Mouse (Mus musculus): ENCODE data around the gene Slc39a11.

Slc39a11 gene

DNA sequence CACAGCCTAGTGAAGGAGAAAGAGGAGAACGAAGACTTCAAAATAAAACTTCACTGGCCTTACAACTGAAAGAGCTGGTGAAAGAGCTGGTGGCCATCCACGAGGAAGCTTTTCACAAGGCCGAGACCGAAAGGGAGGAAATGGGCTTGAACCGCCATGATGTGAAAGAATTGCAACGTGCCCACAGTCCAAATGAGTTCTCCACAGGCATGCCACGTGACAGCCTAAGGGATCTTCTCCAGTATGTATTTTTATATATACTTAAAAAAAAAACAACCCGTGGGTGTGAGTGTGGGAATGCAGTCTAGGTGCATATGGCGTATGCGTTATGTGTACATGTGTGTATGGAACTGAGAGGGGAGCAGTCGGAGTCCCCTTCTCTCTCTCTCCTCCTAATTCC lies 207.8 kb downstream of the Slc39a11 start:
- DNase-seq, result no peak

DNA sequence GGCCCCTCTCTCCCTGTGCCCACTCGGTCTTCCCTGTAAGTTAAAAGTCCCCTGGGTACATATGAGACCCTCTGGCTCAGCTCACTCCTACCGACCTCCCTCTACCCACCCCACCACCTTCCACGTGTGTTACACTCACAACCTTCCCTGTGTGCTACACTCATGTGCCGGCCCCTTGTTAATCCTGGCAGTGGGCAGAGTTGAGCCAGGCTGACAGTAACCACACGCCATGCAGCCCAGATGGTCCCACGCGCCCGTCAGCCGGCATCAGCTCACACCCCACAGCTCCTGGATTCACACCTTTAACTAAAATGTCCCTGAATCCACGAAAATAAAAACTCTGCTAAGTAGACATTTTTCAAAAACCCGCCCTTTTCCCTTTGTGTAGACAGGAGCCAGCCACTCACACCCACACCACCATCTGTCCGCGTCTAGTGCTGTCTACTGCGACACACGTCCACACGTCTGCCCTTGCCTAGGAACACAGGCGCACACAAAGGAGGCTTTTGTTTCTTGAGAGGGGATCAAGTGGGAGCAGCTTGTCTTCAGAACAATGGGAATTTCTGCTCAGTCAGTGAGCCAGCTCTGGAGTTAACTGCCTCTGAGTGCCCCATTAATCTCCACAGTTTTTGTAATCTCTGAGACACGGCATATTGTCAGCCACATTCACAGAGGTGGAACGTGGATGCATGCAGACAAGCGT lies 210.4 kb downstream of the Slc39a11 start:
- no peak for DNase-seq

DNA sequence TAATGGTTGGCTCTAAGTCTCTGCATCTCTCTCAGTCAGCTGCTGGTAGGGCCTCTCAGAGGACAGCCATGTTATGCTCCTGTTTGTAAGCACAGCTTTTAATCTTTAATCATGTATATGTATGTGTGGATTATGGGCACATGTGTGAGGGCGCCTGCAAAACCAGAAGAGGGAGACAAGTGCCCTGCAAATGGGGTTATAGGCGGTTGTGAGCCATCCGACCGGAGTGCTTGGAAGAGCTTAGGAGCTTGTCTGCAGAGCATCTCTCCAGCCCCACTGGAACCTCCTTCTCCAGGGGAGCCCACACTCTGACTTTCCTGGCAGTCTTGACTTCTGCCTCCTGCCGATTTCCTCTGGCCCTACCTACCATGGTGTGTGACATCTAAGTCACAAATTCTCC lies 211.0 kb downstream of the Slc39a11 start:
- DNase-seq, result no peak

DNA sequence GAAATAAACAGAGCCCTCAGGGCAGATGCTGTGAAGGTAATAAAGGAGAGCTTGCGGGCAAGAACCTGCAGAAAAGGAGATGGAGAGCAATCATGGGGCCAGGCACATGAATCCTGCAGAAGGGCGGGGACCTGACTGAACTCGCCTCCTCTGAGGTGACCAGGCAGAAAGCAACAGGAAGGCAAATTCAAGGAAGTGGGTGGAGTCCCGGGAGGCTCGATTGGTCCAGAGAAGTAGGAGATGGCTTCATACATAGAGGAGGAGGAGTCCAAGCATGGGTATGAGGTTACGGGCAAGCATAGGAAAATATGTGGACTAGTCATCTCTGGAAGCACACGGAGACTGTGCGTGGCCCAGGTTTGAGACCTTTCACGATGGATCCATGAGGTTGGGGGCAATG lies 212.5 kb downstream of the Slc39a11 start:
- no peak for DNase-seq

DNA sequence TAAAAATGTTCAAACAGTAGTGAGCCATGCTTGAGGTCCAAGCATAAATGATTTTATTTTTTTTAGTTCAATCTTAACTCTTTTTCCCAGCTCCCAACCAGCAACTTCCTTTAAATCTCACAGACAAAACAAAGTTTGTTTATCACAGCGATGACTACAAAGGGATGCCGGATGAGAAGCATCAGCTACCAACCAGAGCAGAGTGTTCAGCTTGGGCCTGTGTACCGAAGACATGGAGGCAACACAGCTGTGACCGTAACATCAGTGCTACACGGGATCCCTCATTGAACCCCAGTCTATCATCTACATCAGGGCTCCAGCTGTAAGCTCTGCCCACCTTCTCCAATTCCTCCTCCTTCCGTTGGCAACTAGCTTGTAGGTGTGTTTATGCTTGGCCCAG lies 213.6 kb downstream of the Slc39a11 start:
- DNase-seq, result no peak

DNA sequence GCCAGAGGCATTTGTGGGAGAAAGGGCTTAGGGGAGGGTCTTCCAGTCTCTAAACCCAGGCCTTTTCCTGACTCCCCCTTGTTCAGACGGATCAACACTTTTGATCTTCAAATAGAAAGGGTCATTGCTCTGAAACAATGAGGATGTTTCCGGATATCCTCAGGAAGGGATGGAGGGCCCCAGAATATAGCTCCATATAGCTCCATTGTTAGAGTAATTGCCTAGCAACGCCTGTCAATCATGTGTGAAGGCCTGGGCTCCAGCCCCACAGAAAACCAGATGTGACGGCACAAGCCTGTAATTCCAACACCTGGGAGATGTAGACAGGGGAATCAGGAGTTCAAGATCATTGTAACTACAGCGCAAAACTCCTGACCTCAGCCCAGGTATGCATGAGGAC lies 214.2 kb downstream of the Slc39a11 start:
- no peak for DNase-seq

DNA sequence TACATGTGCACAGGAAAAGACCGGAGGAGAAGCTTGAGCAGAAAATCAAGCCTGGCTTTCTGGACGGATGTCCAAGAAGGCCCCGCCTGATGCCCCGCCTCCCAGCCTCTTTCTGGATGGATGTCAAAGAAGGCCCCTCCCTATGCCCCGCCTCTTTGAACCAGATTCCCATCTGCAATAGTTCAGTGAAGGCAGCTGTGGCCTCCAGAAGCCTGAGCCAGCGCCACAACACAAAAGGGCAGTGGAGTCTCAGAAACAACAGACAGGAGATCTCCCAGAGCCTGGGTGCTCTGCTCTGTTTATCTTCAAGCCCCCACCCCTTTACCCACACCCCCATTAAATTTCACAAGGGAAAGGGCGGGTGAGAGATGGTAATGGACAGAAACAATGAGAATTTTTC lies 218.7 kb downstream of the Slc39a11 start:
- DNase-seq, result peak; percentile 70

DNA sequence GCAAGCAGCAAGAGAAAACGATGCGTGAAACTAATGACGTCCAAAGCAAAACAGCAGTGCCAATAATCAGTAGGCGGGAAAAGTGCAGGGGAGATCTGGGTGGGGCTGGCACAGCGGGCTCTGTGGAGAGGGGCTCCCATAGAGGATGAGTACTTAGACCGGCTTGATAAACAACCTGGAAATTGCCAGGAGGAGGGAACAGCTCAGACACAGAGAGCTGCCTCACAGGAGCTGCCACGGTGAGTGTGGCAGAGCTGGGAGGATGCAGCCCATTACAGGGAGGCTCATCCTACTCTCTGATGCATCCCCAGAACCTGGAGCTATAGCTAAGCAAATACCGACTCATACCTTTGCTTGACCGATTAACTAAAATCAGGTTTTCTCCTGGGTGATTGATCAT lies 224.0 kb downstream of the Slc39a11 start:
- DNase-seq, result no peak

DNA sequence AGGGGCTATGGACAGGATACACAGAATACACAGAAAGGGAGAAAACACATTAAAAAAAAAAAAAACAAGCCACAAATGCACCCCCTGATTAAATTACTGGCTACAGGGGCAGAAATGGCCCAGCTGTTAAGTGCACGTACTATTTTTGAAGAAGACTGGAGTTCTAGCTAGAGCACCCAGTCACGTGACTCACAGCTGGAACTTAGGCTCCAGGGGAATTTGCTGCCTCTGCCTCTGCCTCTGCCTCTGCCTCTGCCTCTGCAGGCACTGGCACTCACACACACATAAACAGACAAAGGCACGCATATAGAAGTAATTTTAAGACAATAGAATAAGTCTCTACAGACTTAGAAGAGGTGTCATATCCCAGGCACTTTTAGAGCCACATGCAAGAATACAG lies 224.4 kb downstream of the Slc39a11 start:
- peak; percentile 63 for DNase-seq

DNA sequence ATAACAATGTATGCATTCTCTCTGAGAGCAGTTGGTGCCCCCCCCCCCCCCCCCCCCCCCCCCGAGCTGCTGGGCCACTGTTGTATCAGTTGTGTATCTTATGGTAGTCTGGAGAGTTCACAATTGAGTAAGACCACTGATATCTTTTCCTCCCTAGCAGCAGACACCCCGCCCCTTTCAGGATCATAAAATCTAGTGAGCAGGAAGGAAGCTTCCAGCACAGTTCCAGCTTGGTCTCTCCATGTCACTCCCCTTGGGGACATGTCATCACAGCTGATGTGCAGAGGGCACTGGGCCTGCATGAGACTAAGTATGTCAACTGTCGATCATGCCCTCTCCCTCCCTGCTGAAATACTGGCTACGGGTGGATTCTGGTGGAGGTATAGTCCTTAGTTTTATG lies 225.1 kb downstream of the Slc39a11 start:
- DNase-seq, result peak; percentile 24

DNA sequence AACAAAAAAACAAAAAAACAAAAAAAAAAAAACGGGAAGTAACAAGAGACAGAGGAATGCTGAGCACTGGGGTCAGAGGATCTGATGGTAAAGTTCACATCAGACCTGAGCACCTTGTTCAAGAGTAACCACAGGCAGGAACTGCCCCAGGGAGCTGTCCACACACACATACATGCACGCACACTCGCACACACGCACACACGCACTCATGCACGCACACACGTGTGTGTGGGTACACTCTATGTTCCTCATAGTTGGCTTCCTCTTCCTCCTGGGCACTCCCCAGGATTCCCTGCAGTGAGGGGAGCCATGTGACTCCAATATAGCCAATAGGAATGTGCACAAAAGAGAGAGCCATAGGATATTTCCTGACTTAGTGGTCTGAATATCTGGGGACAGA lies 227.3 kb downstream of the Slc39a11 start:
- no peak for DNase-seq

DNA sequence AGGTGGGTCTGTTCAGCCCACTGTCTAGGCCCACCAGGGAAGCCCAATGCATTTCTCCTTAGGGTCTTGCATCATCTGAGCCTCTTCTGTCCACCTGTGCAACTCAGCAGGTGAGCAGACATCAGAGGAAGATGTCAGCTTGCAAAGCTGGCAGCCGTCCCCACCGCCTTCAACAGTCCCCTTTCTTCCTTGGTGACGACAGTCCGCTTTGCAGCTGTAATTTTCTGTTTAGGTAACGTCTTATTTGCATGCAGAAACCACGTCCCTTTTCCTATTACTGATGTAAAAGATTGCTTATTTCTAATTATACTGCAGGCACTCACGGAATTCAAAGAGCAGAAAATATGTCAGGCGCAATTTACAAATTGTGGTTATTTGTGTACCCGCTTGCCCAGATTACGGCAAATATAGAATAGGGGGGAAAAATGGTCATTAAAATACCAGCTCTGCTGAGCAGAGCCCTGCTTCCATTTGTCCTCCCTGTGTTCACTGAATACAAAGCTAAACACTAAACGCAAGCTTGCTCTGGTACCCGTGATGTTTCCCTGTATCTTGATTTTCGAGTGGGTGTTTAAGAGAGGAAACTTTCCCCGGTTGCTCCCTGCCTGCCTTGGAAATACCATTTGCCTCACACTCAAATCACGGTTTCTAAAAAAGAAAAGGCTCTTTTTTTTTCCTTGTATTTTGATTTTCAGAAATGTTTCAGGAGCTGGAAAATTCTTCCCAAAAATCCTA lies 230.8 kb downstream of the Slc39a11 start:
- DNase-seq, result no peak

DNA sequence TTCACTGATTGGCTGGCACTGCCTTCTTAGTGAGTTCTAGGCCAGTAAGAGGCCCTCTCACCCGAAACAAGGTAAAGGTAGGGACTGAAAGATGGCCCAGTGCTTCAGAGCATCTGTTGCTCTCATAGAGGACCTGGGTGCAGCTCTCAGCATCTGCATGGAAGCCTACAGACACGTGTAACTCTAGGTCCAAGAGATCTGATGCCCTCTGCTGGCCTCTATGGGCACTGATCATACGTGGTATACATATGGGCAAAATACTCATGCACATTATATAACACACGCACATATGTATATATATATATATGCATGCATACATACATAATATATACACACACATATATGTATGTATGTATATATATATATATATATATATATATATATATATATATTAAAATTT lies 231.9 kb downstream of the Slc39a11 start:
- no peak for DNase-seq

DNA sequence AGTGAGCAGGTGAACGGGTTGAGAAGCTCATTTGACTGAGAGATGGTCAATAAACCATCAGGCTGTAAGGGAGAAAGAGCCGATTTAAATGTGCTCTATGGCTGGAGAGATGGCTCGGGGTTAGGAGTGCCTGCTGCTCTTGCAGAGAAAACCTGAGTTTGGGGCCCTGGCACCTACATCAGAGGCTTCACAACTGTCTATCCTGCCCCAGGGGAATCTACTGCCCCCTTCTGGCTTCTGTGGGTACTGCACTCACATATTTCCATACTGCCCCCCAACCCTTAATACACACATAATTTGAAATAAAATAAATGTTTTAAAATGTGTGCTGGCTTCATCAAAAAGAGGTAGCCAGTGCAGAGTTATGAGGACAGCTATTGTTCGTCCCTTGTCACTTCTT lies 237.3 kb downstream of the Slc39a11 start:
- no peak for DNase-seq

DNA sequence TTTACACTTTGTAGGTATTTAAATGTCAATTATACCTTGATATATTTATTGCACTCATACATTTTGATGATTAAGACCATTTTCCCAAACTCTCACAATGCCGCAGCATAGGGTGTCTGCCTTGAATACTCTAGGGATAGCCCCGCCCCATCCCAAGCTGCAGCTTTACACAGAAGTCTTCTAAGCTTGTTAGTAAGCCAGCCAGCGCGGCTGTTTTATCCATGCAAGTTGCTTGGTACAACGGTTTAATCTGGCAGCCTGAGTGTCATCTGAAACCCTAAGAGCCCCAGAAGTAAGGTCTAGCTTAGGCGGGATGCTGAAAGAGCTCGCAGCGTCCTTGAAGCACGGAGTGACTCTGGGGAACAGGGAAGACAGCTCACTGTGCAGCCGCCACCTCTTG lies 238.1 kb downstream of the Slc39a11 start:
- DNase-seq, result no peak

DNA sequence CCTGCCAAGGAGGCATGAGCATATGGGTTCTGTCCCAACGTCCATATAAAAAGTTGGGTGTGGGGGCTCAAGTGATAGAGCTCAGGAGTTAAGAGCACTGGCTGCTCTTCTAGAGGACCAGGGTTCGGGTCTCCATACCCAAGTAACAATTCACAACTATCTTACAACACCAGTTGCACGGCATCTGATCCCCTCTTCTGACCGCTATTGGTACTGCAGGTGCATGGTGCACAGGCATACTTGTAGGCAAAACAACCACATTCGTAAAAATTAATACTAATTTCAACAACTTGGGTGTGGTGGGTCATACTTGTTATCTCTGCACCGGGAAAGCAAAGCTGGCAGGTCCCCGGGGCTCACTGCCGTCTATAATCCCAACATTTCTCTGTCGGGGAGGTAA lies 240.8 kb downstream of the Slc39a11 start:
- DNase-seq, result no peak

DNA sequence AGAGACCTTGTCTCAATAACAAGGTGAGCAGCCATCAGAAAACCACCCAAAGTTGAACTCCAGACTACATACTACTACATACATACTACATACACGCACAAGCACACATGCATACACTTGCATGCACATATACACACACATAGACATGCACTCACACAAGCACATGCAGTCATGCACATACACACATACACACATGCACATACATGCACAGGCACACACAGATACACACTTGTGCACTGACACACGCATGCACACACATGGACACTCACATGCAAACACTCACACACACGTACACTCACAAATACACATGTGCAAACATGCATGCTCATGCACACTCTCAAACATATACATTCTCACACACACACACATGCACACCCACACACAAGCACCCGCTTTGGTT lies 242.4 kb downstream of the Slc39a11 start:
- DNase-seq, result no peak

DNA sequence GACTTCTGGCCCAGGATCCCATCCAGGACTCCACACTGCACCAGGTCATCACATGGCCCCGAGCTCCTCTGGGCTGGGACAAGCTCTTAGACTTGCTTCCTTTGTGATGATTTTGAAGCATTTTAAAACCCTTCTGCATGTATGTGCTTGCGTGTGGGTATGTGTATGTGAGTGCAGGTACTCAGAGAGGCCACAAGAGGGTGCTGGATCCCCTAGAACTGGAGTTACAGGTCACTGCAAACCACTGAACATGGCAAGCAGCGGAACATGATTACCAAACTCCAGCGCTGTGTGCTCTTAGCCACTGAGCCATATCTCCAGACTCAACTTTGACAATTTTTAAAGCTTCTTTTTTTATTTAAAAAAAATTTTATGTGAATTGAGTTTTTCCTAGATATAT lies 249.0 kb downstream of the Slc39a11 start:
- no peak for DNase-seq

DNA sequence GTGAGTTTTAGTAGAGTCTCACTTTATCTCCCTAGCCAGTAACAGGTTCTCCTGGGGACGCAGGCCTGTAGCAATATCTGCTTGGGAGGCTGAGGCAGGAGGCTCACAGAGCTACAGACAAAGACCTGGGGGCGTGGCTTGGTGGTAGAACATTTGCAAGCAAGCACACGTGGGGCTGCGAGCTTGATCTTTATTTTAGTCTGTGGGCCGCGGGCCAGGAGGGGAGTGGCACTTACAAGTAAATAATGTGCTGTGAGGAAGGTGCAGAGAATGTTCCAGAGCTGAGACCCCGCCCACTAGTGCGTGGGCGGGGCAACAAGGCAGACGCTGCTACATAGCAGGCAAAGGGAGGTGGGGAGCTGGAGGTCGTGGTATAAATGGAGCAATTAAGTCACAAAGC lies 250.3 kb downstream of the Slc39a11 start:
- no peak for DNase-seq

DNA sequence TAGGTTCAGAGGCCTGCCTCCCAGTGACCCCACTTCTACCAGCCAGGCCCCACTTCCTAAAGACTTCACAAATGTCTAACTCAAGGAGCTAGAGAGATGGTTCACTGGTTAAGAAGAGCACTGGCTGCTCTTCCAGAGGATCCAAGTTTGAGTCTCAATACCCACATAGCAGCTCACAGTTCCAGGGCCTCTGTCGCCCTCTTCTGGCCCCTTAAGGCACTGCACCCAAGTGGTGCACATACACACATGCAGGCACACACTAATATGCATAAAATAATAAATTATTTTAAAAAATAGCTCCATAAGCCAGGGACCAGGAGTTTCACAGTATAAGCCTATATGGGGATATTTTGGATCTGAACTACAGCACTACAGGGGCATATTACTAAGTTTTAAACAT lies 252.5 kb downstream of the Slc39a11 start:
- DNase-seq, result no peak

DNA sequence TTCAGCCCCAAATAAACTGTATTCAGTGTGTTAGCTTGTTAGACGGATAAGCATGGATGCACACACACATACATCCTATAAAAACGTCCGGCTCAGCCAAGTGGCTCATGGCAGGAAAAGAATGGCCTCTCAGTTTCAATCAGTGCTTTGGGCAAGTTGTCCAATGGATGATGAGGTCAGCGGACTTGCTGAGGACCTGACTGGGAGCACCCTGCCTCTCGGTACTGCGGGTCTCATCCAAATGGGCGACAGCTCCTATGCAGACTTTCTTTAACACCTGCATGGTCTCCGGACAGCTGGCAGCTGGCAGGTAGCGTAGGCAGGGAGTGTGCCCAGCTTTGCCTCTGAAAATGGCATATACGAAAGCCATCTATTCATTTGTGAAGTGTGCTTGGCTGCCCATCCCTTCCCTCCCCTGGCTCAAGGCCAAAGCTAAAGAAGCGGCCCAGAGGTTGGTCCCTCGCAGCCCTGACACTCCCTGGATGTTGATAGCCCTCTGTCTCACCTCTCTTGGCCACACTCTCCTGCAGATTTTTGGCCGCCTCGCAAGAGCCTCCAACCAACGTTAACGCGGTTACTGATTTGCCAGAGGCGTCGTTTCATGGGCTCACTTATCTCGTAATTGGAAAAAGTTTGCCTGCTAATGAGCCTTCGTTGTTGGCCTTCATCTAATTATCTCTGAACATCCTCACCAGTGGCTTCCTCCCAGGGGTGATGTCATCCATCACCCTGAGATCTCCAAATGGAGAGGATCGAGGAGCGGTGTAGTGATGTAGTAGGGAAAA lies 256.3 kb downstream of the Slc39a11 start:
- DNase-seq, result no peak

DNA sequence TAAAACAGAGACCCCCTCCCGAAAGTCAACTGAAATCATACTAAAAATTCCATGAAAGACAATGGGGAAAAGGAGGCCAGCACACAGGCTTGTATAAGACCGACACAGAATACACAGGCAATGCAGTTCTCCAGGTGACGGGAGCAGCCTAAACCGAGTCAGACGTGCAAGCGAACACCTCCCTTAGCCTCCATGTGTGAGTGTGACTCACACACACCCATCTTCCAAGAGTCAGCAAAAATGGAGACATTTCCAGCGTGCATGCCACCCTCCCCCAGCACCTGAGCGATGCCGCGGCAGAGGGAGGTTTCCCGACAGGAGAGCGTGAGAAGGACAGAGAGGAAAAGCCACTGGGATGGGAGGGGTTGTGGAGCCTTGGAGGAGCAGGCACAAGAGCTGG lies 258.2 kb downstream of the Slc39a11 start:
- no peak for DNase-seq

DNA sequence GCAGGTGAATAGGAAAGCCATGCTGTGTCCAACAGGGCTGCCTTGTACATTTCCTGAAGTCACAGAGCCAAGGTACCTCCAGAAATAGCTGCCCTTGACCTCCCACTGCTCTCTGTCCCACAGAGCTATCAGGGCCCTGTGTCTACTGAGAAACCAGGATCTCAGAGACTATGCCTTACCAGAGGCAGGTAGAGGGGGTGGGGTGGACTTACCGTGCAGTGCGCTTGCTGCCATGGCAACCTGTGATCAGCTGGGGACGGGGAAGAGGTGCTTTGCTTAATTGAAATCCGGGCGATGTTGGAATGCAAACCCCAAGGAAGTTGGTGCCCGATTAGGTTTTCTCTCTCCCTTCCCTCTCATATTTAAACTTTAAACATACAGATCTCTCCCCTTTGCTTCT lies 260.2 kb downstream of the Slc39a11 start:
- DNase-seq, result no peak
